Mouse (Mus musculus) lung, postnatal 0 days (tissue): Measurements from ENCODE around the gene Clba1. TPM values are rescaled to one million over a fixed set of nuclear protein-coding genes. Genes with fewer than 3 reads are reported as not detected.

Experiments used
- ATAC-seq: fragments of 200-750 bp; cut with Nextera tagmentation; 2 replicates; pipeline ENCODE4 v1.8.0; 2017; ENCODE audit warnings: moderate library complexity
- DNase-seq: peaks from one replicate; pipeline ENCODE4 v3.0.0-alpha.2; 2016; ENCODE audit warnings: low spot score
- H3K27ac ChIP-seq: fragments of 300-500 bp; sonication (generic); 2 replicates; pipeline ENCODE4 v1.5.1; 2014; ENCODE audit warnings: antibody characterized with exemption, mild to moderate bottlenecking, low read length, mixed read lengths
- H3K27me3 ChIP-seq: fragments of 300-500 bp; sonication (generic); replicated peaks from 2 replicates; pipeline ENCODE4 v1.6.1; 2014; ENCODE audit warnings: low read length, mixed read lengths; ENCODE audit not compliant: insufficient read depth
- H3K36me3 ChIP-seq: fragments of 300-500 bp; sonication (generic); 2 replicates; pipeline ENCODE4 v1.6.1; 2014; ENCODE audit warnings: low read length, mixed read lengths; ENCODE audit not compliant: insufficient read depth
- H3K4me1 ChIP-seq: fragments of 300-500 bp; sonication (generic); 2 replicates; pipeline ENCODE4 v1.6.1; 2014; ENCODE audit warnings: antibody characterized with exemption, low read depth, low read length, mixed read lengths; ENCODE audit not compliant: insufficient read depth
- H3K4me2 ChIP-seq: fragments of 300-500 bp; sonication (generic); replicated peaks from 2 replicates; pipeline ENCODE4 v1.6.1; 2014; ENCODE audit warnings: low read depth, mild to moderate bottlenecking, low read length, moderate library complexity, mixed read lengths
- H3K4me3 ChIP-seq: fragments of 300-500 bp; sonication (generic); 2 replicates; pipeline ENCODE4 v1.5.1; 2014; ENCODE audit warnings: low read depth, low read length
- H3K9ac ChIP-seq: fragments of 300-500 bp; sonication (generic); replicated peaks from 2 replicates; pipeline ENCODE4 v1.6.1; 2014; ENCODE audit warnings: low read depth, mild to moderate bottlenecking
- H3K9me3 ChIP-seq: fragments of 300-500 bp; sonication (generic); 2 replicates; pipeline ENCODE4 v1.6.1; 2016; ENCODE audit warnings: low read length, mixed read lengths
- CTCF ChIP-seq: IDR thresholded peaks from 2 replicates; pipeline ENCODE4 v1.5.1; 2016; ENCODE audit warnings: antibody characterized with exemption, mild to moderate bottlenecking
- EP300 ChIP-seq: IDR thresholded peaks from 2 replicates; pipeline ENCODE4 v1.6.1; 2016; ENCODE audit warnings: antibody characterized with exemption, mild to moderate bottlenecking, control low read depth
- WGBS: fragments of 180-500 bp; shearing (Covaris S2); extraction: QIAGEN DNeasy Blood & Tissue Kit; methylation state at CpG from one replicate; pipeline ENCODE4 v1.1.7; 2014; 5-methylcytosine and 5-hydroxymethylcytosine counted together
- polyA plus RNA-seq: library from polyadenylated mRNA; unstranded; fragments of >200 nt; fragmentation: Nextera tagmentation; extraction: Ambion mirVana; gene quantifications from 2 replicates; pipeline ENCODE4 v1.2.1, GENCODE M21; 2015

Gene Clba1
- polyA plus RNA-seq, 1 experiment from 2014 or later: 17.8 TPM

DNA sequence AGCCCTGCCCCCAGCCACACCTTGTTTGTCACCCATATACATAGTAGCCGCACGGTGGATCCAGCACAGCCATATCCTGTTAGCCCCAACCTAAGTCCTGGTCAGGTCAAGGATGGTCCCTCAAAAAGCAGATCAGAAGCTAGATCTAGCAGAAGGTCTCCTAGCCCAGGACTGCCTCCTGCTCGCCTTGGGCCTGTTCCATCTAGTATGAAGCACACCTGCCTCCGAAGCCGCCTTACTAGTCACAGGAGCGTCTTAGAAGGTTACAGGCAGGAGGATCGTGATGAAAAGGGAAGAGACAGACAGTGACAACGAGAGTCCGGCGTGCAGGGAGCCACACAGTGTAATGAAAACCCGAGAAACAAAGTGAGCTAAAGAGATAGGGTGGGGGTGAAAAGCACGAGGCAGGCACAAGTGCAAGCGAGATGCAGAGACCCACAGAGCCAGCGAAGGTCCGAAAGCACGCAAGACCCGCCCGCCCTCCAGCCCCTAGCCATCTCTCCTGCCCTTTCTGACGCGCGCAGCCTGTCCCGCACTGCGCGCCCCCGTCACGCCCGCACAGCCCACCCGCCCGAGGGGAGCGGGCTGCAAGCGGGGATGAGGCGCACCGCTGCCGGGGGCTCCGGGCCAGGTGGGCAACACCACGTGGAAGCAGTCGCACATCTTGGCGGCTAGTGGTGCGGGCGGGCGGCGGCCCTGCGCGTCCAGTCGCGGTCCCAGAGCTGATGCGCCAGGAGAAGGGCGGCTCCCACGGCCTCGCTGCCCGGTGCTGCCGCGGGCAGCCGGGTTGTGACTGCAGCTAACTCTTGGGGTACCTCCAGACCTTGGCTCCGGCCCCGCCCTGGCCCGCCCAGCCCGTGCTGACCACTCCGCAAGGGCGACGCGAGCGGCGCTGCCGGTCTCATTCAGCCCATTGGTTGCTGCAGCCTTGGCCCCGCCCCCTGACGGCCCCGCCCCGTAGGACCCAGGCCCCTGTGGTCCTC, 6.6 kb upstream of the Clba1 start, which contains the start of gene Ahnak2:
Ahnak2 (minus strand) TSS at position 794 of the 983 bp plus-strand sequence.
- WGBS: 6% methylated on average over 42 of the region's 69 CpGs
- Histone ChIP-seq H3K27ac (no peak within 1 kb of the TSS), H3K4me3 (peak within 1 kb of the TSS; percentile 35), H3K36me3 (no peaks in the 10 kb centered on the region), H3K9ac (0 out of 2 replicates have a peak within 1 kb of the TSS, but pooled peaks have one; percentile 5), H3K27me3 (peaks cover 15% of the 10 kb centered on the region; the same call in 1 of the 2 replicates), H3K4me2 (peak within 1 kb of the TSS; percentile 84), H3K4me1 (peaks cover 14% of the 10 kb centered on the region; the same call in 1 of the 2 replicates), H3K9me3 (no peaks in the 10 kb centered on the region)
- peak; percentile 35 for DNase-seq
- peak; percentile 34 for ATAC-seq
- TF ChIP-seq EP300 (no peak), CTCF (no peak)

DNA sequence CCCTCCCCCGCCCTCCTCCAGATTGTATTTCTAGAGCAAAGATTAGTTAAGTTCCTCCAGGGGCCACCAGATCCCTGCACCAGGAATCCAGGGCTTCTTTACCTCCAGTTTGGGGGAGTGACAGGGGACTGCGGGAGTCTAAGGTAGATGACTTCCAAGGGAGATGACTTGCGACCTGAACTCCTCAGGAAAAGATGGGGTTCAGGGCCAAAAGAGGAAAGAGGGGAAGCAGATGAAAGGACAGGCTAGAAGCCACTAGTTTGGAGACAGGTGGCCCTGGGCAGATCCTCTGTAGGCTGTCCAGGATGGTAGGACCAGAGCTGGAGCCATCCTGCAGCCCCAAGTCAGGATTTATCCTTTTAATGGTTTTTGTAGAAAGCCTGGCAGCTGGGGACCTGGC, 5.8 kb upstream of the Clba1 start:
- Histone ChIP-seq H3K9ac (no peak overlapping the region), H3K27ac (no peak overlapping the region), H3K4me1 (peaks cover 9% of the 10 kb centered on the region; the same call in 1 of the 2 replicates), H3K27me3 (peaks cover 15% of the 10 kb centered on the region; the same call in 1 of the 2 replicates), H3K9me3 (no peaks in the 10 kb centered on the region), H3K4me3 (no peak overlapping the region), H3K36me3 (no peaks in the 10 kb centered on the region), H3K4me2 (peak overlapping the region; percentile 84; the same call in 1 of the 2 replicates)
- TF ChIP-seq CTCF (no peak), EP300 (no peak)
- 25% methylated on average over 3 of the region's 3 CpGs for WGBS
- DNase-seq: no peak
- ATAC-seq: no peak

DNA sequence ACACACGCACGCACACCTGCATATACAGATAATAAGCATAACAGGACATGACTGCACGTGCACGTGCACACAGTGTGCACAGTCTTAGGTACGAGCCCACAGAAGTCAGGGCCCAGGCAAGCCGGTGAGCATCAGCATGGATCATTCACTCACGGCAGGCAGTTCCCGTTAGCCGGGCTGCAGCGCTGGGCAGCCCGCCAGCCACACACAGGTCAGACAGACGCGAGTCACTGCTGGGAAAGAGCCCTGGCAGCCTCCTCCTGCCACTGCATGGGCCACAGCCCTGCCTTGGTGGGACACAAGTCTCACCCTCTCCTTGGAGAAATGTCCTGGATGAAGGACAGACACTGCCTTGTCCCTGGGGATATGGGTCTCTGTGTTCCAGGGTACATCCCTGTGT, 4.7 kb upstream of the Clba1 start:
- TF ChIP-seq CTCF: no peak
- Histone ChIP-seq H3K4me1 (peaks cover 12% of the 10 kb centered on the region; the same call in 1 of the 2 replicates), H3K36me3 (no peaks in the 10 kb centered on the region), H3K4me3 (no peak overlapping the region), H3K9me3 (no peaks in the 10 kb centered on the region), H3K27ac (no peak overlapping the region), H3K9ac (no peak overlapping the region), H3K27me3 (peaks cover 15% of the 10 kb centered on the region; the same call in 1 of the 2 replicates), H3K4me2 (no peak overlapping the region)
- WGBS: 41% methylated on average over 13 of the region's 13 CpGs
- ATAC-seq: no peak
- no peak for DNase-seq

DNA sequence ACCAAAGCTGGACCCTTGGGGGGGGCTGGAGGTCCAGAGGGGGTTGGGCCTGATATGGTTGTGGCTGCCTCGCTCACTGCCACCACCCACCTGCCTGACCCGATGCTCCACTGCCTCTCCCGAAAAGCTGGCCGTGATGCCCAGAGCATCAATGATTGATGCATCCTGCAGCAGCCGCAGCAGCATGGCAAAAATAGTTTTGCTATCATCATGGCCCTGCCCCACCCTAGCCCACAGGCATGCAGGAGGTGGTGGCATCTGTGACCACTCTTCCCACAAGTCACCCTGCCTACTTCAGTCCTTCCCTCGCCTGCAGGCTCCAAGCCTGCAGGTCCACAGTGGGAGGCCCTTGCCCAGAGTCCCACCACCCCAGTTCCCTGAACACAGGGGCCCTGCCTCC, 2.7 kb upstream of the Clba1 start:
- H3K27ac ChIP-seq: no peak overlapping the region

DNA sequence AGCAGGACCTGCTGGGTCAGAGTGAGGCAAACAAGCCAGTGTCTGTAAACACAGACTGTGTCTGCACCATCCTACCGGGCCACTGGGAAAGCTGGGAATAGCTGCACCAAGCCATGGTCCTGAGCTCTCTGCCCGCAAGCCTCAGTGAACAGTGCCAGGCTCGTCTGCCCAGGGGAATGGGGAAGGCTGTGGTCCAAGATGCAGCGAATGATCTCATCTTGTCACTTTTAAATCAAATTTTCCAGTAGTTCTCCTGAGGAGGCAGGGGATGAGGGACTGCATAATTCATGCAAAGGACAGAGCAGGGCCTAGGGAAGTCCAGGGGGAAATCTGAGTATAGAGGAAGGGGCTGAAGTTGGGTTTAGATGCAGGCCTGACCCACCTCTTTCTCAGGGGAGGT, 941 bp upstream of the Clba1 start:
- DNase-seq: no peak
- no peak overlapping the region for H3K4me3 ChIP-seq
- no peak for ATAC-seq
- TF ChIP-seq EP300: no peak
- no peak for TF ChIP-seq CTCF
- H3K4me2 ChIP-seq: 0 out of 2 replicates have a peak overlapping the region, but pooled peaks have one; percentile 93
- no peak overlapping the region for H3K27ac ChIP-seq
- H3K4me1 ChIP-seq: peaks cover 4% of the 10 kb centered on the region; the same call in 1 of the 2 replicates
- H3K9ac ChIP-seq: no peak overlapping the region
- no peaks in the 10 kb centered on the region for H3K9me3 ChIP-seq
- WGBS: 77% methylated on average over 4 of the region's 4 CpGs
- H3K27me3 ChIP-seq: no peaks in the 10 kb centered on the region
- H3K36me3 ChIP-seq: no peaks in the 10 kb centered on the region

More for the DNA sequence above, 2.7 kb upstream of the Clba1 start:
- Histone ChIP-seq H3K4me2 (no peak overlapping the region), H3K36me3 (no peaks in the 10 kb centered on the region), H3K4me3 (no peak overlapping the region), H3K27me3 (peaks cover 10% of the 10 kb centered on the region; the same call in 1 of the 2 replicates), H3K9ac (no peak overlapping the region), H3K4me1 (peaks cover 12% of the 10 kb centered on the region; the same call in 1 of the 2 replicates), H3K9me3 (no peaks in the 10 kb centered on the region)
- ATAC-seq: no peak
- 62% methylated on average over 6 of the region's 6 CpGs for WGBS
- TF ChIP-seq CTCF: no peak
- no peak for TF ChIP-seq EP300
- DNase-seq: no peak

DNA sequence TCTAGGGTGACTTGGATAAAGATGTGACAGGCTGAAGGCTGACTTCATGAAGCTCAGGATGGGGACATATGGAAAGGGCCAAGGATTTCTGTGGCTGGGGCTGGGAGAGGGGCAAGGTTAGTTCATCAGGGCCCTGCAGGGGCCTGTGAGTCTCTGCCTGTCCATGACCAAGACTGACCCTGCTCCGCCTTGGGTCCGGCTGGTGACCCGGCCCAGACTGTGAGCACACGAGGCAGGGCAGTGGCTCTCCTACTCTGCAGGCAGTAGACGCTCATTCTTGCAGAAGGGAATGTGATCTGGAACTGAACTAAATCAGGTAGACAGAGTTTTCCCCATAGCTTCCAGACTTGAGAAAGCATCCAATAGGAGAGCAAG, 538 bp upstream of the Clba1 start:
- no peaks in the 10 kb centered on the region for H3K9me3 ChIP-seq
- no peaks in the 10 kb centered on the region for H3K36me3 ChIP-seq
- no peaks in the 10 kb centered on the region for H3K27me3 ChIP-seq
- peaks cover 4% of the 10 kb centered on the region; the same call in 1 of the 2 replicates for H3K4me1 ChIP-seq
- DNase-seq: no peak
- H3K9ac ChIP-seq: no peak overlapping the region
- peak overlapping the region; percentile 93 for H3K4me2 ChIP-seq
- WGBS: 70% methylated on average over 5 of the region's 5 CpGs
- H3K4me3 ChIP-seq: peak overlapping the region; percentile 52; the same call in 1 of the 2 replicates
- no peak for ATAC-seq
- TF ChIP-seq EP300 (no peak), CTCF (no peak)
- H3K27ac ChIP-seq: 0 out of 2 replicates have a peak overlapping the region, but pooled peaks have one; percentile 86
